Mouse (Mus musculus): ENCODE results near the gene Aldh8a1. TPM values are rescaled to one million over a fixed set of nuclear protein-coding genes. Genes with fewer than 3 reads are reported as not detected.

The Aldh8a1 gene
- not detected in 2 replicates for polyA plus RNA-seq (2016; fragmentation: Nextera tagmentation; extraction: Ambion mirVana)

GRCm38 (mm10) chr10:21376682-21377473 lies at the start of gene Aldh8a1:
Gene Aldh8a1, plus strand, starts transcription at chr10:21377291.
- H3K36me3 ChIP-seq: no peaks in the 10 kb centered on the region
- H3K9ac ChIP-seq (replicated peaks): no peak within 1 kb of the TSS; the same call in 1 of the 2 replicates
- no peak within 1 kb of the TSS for H3K4me2 ChIP-seq
- ATAC-seq (ENCODE audit: insufficient number of reproducible peaks, insufficient read depth, low FRiP score, low TSS enrichment, low read depth): no peak
- H3K27me3 ChIP-seq: no peaks in the 10 kb centered on the region; the same call in 1 of the 2 replicates
- no peaks in the 10 kb centered on the region for H3K4me1 ChIP-seq (replicated peaks)
- no peak within 1 kb of the TSS for H3K4me3 ChIP-seq (replicated peaks)
- no peaks in the 10 kb centered on the region for H3K9me3 ChIP-seq
- no peak within 1 kb of the TSS for H3K27ac ChIP-seq
- WGBS: 84% methylated on average over 13 of the region's 13 CpGs

- no peak overlapping the region for H3K4me3 ChIP-seq (replicated peaks)
- H3K4me2 ChIP-seq: no peak overlapping the region
- no peak for ATAC-seq (ENCODE audit: insufficient number of reproducible peaks, insufficient read depth, low FRiP score, low TSS enrichment, low read depth)
- 84% methylated on average over 7 of the region's 7 CpGs for WGBS
- no peak overlapping the region for H3K9ac ChIP-seq (replicated peaks)
- H3K27me3 ChIP-seq: no peaks in the 10 kb centered on the region
- H3K36me3 ChIP-seq: peaks cover 32% of the 10 kb centered on the region
- no peak overlapping the region for H3K27ac ChIP-seq
- no peaks in the 10 kb centered on the region for H3K9me3 ChIP-seq
- H3K4me1 ChIP-seq (replicated peaks): no peaks in the 10 kb centered on the region
Observed at GRCm38 (mm10) chr10:21327605-21328135, 49.4 kb upstream of the Aldh8a1 start.

- 84% methylated on average over 7 of the region's 7 CpGs for WGBS
- Histone ChIP-seq H3K36me3 (peaks cover 73% of the 10 kb centered on the region), H3K4me2 (no peak overlapping the region)
Observed at GRCm38 (mm10) chr10:21334349-21335105, 42.6 kb upstream of the Aldh8a1 start.

GRCm38 (mm10) chr10:21335534-21335933 lies 41.6 kb upstream of the Aldh8a1 start:
- Histone ChIP-seq H3K4me3 (replicated peaks) (no peak overlapping the region), H3K27ac (no peak overlapping the region), H3K36me3 (peaks cover 67% of the 10 kb centered on the region), H3K4me2 (no peak overlapping the region), H3K9me3 (0 out of 2 replicates have a peak, but pooled peaks cover 4% of the 10 kb centered on the region), H3K9ac (replicated peaks) (no peak overlapping the region), H3K4me1 (replicated peaks) (no peaks in the 10 kb centered on the region), H3K27me3 (no peaks in the 10 kb centered on the region)
- 94% methylated on average over 5 of the region's 5 CpGs for WGBS
- no peak for ATAC-seq (ENCODE audit: insufficient number of reproducible peaks, insufficient read depth, low FRiP score, low TSS enrichment, low read depth)

More at GRCm38 (mm10) chr10:21334349-21335105, 42.6 kb upstream of the Aldh8a1 start:
- Histone ChIP-seq H3K27ac (no peak overlapping the region), H3K27me3 (no peaks in the 10 kb centered on the region), H3K9ac (replicated peaks) (no peak overlapping the region), H3K4me3 (replicated peaks) (no peak overlapping the region), H3K4me1 (replicated peaks) (no peaks in the 10 kb centered on the region), H3K9me3 (0 out of 2 replicates have a peak, but pooled peaks cover 4% of the 10 kb centered on the region)
- ATAC-seq (ENCODE audit: insufficient number of reproducible peaks, insufficient read depth, low FRiP score, low TSS enrichment, low read depth): no peak

GRCm38 (mm10) chr10:21337191-21337590 lies 39.9 kb upstream of the Aldh8a1 start:
- Histone ChIP-seq H3K27me3 (no peaks in the 10 kb centered on the region), H3K4me2 (no peak overlapping the region), H3K4me1 (replicated peaks) (no peaks in the 10 kb centered on the region), H3K9me3 (0 out of 2 replicates have a peak, but pooled peaks cover 4% of the 10 kb centered on the region), H3K4me3 (replicated peaks) (no peak overlapping the region), H3K9ac (replicated peaks) (no peak overlapping the region), H3K36me3 (peaks cover 63% of the 10 kb centered on the region), H3K27ac (no peak overlapping the region)
- WGBS: 61% methylated on average over 2 of the region's 2 CpGs
- ATAC-seq (ENCODE audit: insufficient number of reproducible peaks, insufficient read depth, low FRiP score, low TSS enrichment, low read depth): no peak

- no peak for ATAC-seq (ENCODE audit: insufficient number of reproducible peaks, insufficient read depth, low FRiP score, low TSS enrichment, low read depth)
- Histone ChIP-seq H3K4me1 (replicated peaks) (no peaks in the 10 kb centered on the region), H3K36me3 (peaks cover 61% of the 10 kb centered on the region), H3K9ac (replicated peaks) (no peak overlapping the region), H3K4me3 (replicated peaks) (no peak overlapping the region), H3K27me3 (no peaks in the 10 kb centered on the region), H3K27ac (no peak overlapping the region), H3K9me3 (0 out of 2 replicates have a peak, but pooled peaks cover 4% of the 10 kb centered on the region), H3K4me2 (no peak overlapping the region)
- WGBS: 85% methylated on average over 14 of the region's 14 CpGs
Observed at GRCm38 (mm10) chr10:21341706-21342105, 35.4 kb upstream of the Aldh8a1 start.

GRCm38 (mm10) chr10:21342331-21343005 lies 34.6 kb upstream of the Aldh8a1 start:
- no peak for ATAC-seq (ENCODE audit: insufficient number of reproducible peaks, insufficient read depth, low FRiP score, low TSS enrichment, low read depth)
- Histone ChIP-seq H3K4me1 (replicated peaks) (no peaks in the 10 kb centered on the region), H3K36me3 (peaks cover 61% of the 10 kb centered on the region), H3K4me2 (no peak overlapping the region), H3K27ac (no peak overlapping the region), H3K27me3 (no peaks in the 10 kb centered on the region), H3K4me3 (replicated peaks) (no peak overlapping the region), H3K9ac (replicated peaks) (no peak overlapping the region), H3K9me3 (no peaks in the 10 kb centered on the region)
- 93% methylated on average over 11 of the region's 11 CpGs for WGBS

GRCm38 (mm10) chr10:21347332-21347731 lies 29.8 kb upstream of the Aldh8a1 start:
- Histone ChIP-seq H3K27me3 (no peaks in the 10 kb centered on the region), H3K27ac (no peak overlapping the region), H3K9ac (replicated peaks) (no peak overlapping the region), H3K36me3 (peaks cover 63% of the 10 kb centered on the region), H3K9me3 (no peaks in the 10 kb centered on the region), H3K4me3 (replicated peaks) (no peak overlapping the region), H3K4me2 (no peak overlapping the region), H3K4me1 (replicated peaks) (no peaks in the 10 kb centered on the region)
- no peak for ATAC-seq (ENCODE audit: insufficient number of reproducible peaks, insufficient read depth, low FRiP score, low TSS enrichment, low read depth)
- 85% methylated on average over 4 of the region's 4 CpGs for WGBS

GRCm38 (mm10) chr10:21349449-21349848 lies 27.6 kb upstream of the Aldh8a1 start:
- WGBS: 92% methylated on average over 5 of the region's 5 CpGs
- Histone ChIP-seq H3K4me2 (no peak overlapping the region), H3K9me3 (no peaks in the 10 kb centered on the region), H3K9ac (replicated peaks) (no peak overlapping the region), H3K4me1 (replicated peaks) (no peaks in the 10 kb centered on the region), H3K36me3 (peaks cover 72% of the 10 kb centered on the region), H3K4me3 (replicated peaks) (no peak overlapping the region), H3K27ac (no peak overlapping the region), H3K27me3 (no peaks in the 10 kb centered on the region)
- no peak for ATAC-seq (ENCODE audit: insufficient number of reproducible peaks, insufficient read depth, low FRiP score, low TSS enrichment, low read depth)

GRCm38 (mm10) chr10:21349946-21350345 lies 27.1 kb upstream of the Aldh8a1 start:
- Histone ChIP-seq H3K4me2 (no peak overlapping the region), H3K4me3 (replicated peaks) (no peak overlapping the region), H3K4me1 (replicated peaks) (no peaks in the 10 kb centered on the region), H3K27ac (no peak overlapping the region), H3K9me3 (no peaks in the 10 kb centered on the region), H3K36me3 (peaks cover 75% of the 10 kb centered on the region), H3K9ac (replicated peaks) (no peak overlapping the region), H3K27me3 (no peaks in the 10 kb centered on the region)
- WGBS: 94% methylated on average over 2 of the region's 2 CpGs
- no peak; the same call in 1 of the 2 replicates for ATAC-seq (ENCODE audit: insufficient number of reproducible peaks, insufficient read depth, low FRiP score, low TSS enrichment, low read depth)

Measured in limb, embryonic 12.5 days (tissue).